Mouse (Mus musculus): ENCODE measurements around the gene Spata13. TPM values are rescaled to one million over a fixed set of nuclear protein-coding genes. Genes with fewer than 3 reads are reported as not detected.

The Spata13 gene
- total RNA-seq, 2 experiments from 2014 or later = 23.6 to 28.3 TPM

DNA sequence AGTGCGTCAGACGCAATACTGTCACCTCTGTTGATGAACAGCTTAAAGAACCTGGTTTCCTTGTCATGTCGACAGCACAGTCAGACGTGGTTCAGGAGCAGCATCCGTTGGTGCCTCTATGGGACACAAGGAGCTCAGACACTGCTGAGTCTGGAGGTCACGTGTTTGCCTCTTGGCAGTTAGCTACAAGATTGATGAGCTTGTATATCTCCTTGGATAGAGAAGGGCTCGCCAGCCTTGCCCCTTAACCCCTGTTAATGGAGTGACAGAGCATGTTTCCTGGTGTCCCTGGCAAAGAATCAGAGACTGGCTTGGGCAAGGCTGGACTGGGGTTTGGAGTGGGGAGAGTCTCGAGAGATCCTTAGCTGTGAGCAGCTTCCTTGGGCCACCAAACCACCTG lies 4.4 kb downstream of the Spata13 start:
- no peak for DNase-seq (ENCODE audit: low spot score in 2 of 2)

DNA sequence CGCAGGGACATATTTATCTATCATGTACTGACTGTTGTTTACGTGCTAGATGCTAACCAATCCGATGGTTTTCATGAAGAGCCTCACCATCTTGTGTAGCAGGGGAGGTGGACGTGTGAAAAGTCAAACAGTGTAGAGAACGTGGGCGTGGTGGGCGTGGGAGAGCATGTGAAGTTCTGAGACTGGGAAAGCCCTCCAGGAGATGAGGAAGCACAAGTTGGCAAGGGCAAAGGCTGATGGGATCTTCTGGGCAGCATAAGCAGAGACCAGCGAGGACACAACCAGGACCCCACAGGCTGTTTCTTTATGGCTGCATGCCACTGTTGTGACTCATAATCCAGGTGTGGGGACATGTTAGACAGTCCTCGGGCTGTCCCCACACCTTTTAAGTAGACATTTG lies 5.4 kb downstream of the Spata13 start:
- DNase-seq (ENCODE audit: low spot score in 2 of 2) = no peak

DNA sequence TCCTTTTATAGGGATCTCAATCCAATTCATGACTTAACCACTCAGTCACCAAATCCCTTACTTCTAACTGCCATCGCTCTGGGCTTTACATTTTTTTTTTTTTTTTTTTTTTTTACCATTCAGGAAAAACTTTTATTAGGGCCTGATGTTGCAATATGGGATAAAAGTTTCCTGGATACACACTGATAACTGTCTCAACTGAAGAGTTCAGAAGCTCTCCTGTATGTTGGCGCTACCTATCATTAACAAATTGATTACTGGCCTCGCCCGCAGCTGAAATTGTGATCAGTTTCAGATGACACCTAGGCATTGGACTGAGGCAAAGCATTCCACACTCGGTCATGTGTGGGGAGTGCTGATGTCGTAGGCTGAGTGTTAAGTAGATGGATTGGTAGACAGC lies 7.3 kb downstream of the Spata13 start:
- DNase-seq (ENCODE audit: low spot score in 2 of 2) = no peak

DNA sequence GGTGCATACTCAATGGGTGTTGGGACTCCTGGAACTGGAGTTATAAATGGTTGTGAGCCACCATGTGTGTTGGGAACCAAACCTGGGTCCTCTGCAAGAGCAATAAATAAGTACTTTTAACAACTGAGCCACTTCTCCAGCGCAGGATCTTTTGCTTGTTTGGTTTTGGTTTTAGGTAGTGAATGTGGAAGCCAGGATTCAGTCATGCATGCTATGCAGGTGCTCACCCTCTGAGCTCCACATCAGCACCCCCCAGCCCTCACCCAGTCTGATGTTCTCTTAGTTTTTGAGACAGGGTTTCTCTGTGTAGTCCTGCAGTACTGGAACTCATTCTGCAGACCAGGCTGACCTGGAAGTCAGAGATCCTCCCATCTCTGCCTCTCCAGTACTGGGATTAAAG lies 8.3 kb downstream of the Spata13 start:
- no peak for DNase-seq (ENCODE audit: low spot score in 2 of 2)

DNA sequence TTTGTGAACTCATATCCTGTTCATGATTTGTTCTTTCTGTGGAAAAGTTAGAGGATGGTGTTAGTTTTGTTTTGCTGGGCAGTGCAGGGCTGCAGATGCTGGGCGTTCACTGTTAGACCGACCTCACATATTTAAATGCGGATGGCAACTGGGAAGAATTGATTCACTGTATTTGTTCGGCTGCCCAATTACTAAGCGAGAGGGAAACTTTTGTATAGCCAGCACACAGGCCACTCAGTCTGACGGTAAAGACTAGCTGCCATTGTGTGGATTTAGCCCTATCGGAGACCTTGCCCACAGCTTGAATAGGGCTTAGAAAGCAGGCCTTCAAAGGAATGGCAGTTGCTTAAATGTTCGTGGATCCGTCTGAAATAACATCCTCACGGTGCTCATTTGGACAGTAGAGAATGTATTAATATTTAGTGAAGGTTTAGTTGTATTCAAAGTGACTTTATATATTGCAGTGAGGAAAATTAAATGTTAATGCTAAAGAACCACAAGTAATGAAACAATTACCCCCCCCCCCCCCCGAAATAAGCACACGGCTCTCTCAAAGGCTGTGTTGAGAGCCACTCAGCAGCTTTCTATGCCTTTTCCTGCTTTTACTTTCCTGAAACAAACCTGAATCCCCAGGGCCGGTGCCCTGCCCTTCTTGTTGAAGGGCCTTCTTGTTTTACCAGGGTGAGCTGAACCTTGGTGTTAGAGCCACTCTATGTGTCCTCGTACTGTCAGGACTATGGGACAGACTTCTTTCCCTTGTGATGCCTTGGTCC lies 9.5 kb downstream of the Spata13 start:
- no peak for DNase-seq (ENCODE audit: low spot score in 2 of 2)

DNA sequence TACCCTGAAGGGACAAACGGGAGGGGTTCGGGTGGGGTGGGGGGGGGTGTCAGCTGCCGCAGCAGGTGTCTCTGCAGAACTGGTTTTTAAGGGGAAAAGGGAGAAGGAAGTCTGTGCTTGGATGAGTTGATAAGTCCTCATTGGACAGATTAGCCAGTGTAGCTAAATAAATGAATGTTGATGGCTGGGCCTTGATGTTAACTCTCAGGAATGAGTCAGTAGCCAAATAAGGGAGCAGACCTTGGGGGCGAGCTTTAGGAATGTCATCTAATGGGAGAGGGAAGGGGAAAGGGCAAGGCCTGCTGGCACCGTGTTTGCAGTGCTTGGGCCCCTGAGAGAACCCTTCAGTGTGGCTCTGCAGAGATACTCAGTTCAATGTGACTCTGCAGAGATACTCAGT lies 12.6 kb downstream of the Spata13 start:
- no peak for DNase-seq (ENCODE audit: low spot score in 2 of 2)

DNA sequence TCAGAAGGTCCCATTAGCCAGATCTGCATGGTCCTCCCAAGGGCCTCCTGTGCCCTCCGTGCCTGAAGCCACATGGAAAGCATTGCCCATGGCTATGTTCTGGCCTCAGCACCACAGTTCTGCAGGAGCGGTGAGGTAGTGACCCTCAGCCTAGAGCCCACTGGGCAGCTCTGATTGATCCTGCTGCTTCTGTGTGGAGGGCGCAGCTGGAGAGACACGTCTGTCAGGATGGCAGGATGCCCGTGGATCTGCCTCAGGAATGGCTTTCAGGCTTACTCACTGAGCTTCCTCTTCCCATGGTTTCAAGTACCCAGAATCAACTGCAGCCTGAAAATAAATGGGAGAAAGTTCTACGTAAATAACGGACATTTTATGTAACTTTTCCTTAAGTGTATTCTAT lies 14.1 kb downstream of the Spata13 start:
- peak in 1 of 2 experiments; percentile 34 for DNase-seq (ENCODE audit: low spot score in 2 of 2)

DNA sequence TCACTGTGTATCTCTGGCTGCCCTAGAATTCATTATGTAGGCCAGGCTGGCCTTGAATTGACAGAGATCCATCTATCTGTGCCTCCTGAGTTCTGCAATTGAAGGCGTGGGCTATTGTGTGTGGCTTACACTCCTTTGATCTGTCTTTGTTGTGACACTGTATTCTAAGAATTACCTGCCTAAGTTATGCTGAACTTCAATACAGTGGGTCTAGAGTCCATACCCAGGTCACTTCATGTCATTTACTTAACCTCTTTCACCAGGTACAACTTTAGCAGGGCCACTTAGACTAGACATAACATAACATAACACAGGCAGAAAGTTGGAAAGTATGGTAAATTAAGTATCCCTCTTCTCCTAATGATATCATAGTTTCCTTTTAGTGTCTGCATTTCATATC lies 15.2 kb downstream of the Spata13 start:
- DNase-seq (ENCODE audit: low spot score in 2 of 2) = no peak

DNA sequence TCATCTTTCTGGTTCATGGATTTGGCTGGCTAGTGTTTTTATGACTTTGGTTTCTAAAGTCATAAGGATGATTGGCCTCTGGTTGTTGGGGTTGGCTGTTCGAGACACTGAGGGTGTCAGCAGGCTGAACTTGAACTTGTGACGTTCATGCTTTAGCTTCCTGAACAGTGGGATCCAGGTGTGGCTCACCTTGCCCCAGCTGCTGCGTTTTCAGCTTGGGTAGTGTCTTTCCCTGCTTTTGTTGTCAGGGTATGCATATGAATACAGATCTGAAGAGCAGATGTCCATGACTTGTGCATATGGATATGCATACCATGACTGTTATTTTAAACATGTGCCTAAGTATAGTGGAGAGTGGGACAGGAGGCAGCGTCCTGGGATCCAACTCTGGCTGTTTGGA lies 19.4 kb downstream of the Spata13 start:
- DNase-seq (ENCODE audit: low spot score in 2 of 2) = no peak

DNA sequence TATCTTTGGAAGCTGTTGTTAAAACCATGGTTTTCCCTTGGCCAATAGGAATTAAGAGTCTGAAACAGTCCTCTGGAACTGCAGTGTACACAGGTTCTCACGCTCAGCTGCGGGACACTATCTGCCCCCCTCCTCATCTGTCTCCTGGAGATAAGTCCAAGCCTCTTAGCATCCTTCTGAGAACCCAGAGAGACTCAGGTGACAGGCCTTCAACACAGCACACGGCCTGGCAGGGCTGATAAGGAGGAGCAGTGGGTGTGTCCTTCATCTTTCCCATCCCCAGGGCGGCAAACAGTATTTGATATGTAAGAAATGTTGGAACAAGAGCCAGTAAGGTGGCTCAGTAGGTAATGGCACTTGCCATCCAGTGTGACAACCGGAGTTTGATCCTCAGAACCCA lies 20.2 kb downstream of the Spata13 start:
- no peak for DNase-seq (ENCODE audit: low spot score in 2 of 2)

DNA sequence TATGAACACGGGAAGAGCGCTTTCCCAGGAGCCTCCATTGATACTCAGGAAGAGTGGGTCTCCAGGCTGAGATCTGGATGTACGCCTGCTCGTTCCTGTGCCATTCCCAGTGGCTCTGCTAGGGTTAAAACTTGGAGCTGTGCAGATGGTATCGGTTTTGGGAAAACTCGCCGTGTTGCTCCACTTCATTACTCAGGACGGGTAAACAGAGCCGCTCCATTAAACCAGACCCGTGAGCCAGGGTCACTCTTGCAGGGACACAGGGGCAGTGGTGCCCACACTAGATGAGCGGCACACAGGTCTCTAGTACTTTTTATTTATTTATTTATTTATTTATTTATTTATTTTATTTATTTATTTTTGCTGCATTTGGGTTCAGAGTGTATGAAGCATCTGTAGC lies 20.9 kb downstream of the Spata13 start:
- no peak for DNase-seq (ENCODE audit: low spot score in 2 of 2)

DNA sequence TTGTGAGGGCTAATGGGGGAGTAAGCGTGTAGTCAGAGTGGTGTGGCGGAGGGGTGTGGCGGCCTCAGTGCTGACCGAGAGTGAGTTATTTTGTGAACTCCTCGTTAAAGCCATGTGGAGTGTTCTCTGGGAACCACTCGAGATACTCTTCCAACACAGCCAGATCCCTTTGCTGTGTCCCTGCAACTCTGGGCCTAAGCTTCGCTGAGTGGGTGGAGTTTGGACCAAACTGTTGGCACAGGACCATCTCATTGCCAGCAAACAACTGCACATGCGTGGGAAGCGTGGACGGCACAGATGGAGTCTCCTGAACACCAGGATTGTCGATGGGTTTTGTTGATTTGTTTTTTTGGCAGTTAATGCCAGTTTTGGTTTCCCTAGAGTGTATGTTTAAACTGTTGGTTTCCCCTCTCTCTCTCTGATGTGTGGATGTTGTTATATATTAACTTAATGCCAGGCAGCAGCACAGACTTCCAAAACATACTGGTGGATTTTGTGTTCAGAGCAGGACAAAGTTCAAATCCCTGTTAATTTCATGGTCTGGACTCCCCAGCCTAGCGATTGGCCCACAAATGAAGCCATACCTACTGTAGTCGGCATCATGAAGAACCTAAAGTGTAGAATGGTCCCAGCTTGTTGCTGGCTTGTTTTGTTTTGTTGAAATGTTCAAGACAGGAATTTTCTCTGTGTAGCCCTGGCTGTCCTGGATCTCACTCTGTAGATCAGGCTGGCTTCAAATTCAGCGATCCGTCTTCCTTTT lies 22.3 kb downstream of the Spata13 start:
- DNase-seq (ENCODE audit: low spot score in 2 of 2) = peak; percentile 85 to 95

DNA sequence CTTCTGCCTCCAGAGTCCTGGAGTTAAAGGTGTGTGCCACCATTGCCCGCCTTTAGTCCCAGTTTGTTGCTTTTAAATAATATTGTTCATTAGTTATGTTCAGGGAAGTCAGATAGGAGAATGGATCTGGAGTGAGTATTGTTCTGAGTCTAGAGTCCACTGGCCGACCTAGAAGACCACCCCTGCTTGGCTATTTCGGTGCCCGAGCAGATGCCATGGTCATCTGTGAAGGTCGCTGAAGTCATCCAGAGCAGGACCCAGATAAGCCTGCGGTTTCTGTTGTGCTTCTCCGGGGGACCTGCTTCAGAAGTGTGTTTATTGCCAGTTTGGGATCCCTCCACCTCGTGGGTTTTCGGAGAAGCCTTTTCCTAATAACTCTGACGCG lies 22.9 kb downstream of the Spata13 start:
- DNase-seq (ENCODE audit: low spot score in 2 of 2) = no peak

DNA sequence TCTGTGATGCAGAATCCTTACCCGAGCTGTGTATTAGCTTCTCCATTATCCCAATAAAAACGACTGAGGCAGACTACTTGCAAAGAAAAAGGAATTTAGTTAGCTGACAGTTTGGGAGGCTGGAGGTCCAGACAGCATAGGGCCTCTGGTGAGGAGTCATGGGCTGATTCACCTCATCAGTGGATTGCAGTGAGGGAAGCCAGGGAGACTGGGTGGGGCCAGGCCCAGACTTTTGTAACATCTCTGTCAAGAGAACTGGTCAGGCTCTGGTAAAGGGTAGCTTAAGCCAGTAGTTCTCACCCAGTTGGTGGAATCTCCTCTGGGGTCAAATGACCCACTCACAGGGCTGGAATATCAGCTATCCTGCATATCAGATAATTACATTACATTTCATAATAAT lies 24.1 kb downstream of the Spata13 start:
- DNase-seq (ENCODE audit: low spot score in 2 of 2) = no peak

DNA sequence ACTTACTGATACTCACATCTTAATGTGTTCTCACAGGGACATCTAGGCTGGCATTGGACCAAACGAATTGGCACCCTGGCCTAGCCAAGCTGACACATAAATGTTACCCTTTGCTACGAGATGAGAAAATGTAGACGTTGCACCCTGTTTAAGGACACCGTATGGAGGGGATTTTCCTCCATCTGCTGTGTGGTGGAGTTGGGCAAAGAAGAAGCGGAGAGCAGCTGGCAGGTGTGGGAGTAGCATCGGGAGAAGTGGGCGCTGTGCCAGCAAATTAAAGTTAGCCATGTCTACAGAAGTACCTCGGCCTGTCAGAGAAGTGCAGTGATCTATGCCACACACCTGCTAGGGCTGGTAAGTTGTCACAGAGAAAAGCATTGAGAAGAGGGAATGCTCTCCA lies 25.7 kb downstream of the Spata13 start:
- DNase-seq (ENCODE audit: low spot score in 2 of 2) = peak; percentile 69 to 91

DNA sequence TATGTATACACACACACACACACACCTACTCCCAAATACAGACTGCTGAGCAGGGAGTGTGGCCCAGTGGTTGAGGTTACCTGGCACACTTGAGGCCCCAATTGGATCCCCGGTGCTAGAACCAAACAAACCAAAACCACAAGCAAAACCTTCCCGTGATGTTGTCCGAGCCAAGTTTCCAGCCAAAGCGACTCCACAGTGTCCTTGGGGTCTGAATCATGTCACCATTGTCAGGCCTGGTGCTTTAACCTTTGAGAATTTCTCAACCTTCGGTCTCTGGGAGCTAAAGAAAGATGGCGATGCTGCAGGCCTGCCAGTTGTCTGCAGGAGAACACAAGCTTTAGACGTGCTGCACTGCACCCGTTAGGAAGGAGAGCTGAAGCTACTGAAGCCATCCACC lies 26.8 kb downstream of the Spata13 start:
- no peak for DNase-seq (ENCODE audit: low spot score in 2 of 2)

DNA sequence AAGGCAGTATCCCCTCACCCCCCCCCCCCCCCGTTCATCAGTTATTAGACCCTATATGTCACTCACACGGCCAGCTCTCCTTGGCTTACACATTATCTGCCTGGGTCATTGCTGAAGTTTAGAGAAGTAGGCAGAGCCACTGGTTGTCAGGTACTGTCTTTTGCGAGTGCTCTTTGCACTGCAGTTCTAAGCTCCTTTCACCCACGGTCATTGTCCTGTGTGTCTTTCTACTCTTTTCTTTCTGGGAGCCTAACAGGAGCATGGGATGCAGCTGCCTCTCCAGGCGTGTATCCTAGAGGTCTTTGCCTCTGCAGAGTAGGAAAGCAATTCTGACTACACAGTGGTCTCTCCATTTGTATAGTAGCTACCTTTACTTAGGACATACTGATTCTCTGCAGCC lies 27.5 kb downstream of the Spata13 start:
- no peak for DNase-seq (ENCODE audit: low spot score in 2 of 2)

DNA sequence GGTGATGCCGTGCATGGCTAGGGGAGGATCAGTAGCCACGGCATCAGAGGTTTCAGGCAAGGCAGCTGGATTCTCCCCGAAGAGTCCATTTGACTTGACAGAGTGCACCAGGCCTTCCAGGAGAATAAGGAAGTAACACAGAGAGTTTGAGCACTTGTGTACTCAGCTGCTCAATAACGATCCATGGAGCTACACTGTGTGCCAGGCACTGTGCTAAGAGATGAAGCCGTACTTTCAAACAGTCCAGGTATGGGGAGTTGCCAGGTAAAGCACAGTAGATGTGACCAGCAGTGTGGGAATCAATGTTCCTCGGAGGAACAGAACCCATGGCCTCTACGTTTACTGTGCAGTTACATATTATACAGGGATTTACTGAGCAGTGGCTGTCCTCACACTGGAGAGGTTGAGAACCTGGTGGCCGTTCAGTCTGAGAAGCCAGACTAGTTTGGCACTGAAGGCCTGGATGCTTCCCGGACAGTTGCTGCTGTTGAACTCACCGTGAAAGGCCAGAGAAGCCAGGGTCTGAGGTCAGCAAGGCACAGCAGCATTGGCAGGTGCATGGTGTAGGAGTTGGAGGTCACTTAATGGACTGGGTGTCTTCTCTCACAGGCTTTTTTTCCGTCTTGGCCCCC lies 29.6 kb downstream of the Spata13 start:
- DNase-seq (ENCODE audit: low spot score in 2 of 2) = no peak

DNA sequence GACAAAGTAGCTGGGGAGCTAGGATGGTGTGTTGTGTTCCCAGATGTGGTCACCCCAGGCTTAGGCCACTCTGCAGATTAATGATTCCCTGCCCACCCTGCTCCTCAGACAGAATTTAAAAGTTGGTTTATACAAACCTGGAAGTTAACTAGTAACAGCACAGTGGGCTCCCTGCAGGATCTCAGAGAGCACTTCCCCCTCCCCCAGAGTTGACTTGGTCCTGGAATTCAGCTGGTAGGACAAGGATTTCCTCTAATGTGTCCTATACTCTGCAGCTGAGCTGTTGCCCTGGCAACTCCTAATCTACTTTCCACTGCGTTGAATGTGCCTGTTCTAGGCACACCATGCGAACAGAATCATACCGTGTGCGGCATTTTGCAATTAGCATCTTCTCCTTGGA lies 30.8 kb downstream of the Spata13 start:
- no peak for DNase-seq (ENCODE audit: low spot score in 2 of 2)

DNA sequence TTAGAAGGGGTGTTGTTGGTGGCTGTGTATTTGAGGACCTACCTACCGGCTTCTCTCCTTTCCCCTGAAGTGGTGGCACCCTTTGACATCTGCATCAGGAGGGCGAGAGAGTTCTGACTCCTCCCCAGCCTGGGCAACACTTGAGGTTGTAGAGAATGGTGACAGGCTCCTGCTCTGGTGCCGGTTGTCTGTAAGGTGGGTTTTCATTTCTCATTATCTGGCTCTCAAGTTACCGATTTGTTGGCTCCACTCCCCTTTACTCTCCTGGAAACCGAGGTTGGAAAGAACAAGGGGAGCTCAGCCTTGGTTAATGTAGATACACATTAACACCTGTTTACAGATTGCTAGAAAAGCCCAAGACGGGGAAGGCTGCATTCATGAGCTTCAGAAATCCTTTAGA lies 31.5 kb downstream of the Spata13 start:
- DNase-seq (ENCODE audit: low spot score in 2 of 2) = no peak

DNA sequence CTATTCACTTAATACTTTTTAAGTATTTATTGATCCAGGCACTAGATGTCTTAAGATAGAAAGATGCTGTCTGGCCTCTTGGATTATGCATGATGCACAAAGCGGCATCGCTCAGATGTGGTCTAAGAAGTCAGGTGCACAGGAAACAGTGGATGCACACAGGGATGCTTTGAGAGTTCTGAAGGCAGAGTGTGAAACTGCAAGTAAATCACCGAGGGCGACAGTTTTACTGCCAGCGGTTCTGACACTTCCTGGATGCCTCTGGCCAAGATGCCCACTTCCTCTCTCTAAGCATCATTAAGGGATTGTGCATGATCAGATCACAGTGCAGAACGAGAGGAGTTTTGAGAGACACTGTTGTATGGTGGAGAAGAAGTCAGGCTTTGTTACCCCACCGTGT lies 32.5 kb downstream of the Spata13 start:
- DNase-seq (ENCODE audit: low spot score in 2 of 2) = no peak

DNA sequence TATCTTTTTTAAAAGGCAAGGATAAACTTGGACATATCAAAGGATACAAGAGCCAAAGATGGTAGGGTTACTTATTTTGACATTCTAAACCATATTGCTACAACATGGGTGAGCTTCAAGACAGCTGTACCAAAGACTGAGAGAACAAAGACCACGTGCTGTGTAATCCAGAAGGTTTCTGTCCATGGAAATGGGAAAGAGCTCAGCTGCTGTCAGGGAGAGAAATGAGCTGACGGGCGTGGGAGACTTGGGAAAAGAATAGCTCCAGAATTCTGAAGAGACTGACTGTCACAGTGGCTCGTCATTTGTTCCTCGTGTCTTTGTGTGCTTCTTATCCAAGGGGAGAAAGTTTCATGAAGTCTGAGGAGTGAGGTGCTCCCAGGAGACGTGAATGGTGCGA lies 36.4 kb downstream of the Spata13 start:
- DNase-seq (ENCODE audit: low spot score in 2 of 2) = peak; percentile 43 to 63

Measured in layer of hippocampus, adult 18-20 months (tissue).